Mouse (Mus musculus): Measurements from ENCODE around the gene Allc. TPM values are rescaled to one million over a fixed set of nuclear protein-coding genes. Genes with fewer than 3 reads are reported as not detected.

Allc gene
- polyA plus RNA-seq, 1 experiment from 2014 or later, result not detected

- 81% methylated on average over 3 of the region's 3 CpGs for WGBS
Measured at GRCm38 (mm10) chr12:28578147-28578546, 4.2 kb downstream of the Allc start.

GRCm38 (mm10) chr12:28575366-28576070 is 6.8 kb downstream of the Allc start:
- no peak for ATAC-seq
- Histone ChIP-seq H3K4me3 (no peak overlapping the region), H3K27me3 (no peaks in the 10 kb centered on the region), H3K9me3 (replicated peaks) (no peaks in the 10 kb centered on the region; the same call in 1 of the 2 replicates), H3K9ac (no peak overlapping the region), H3K36me3 (ENCODE audit: poor library complexity, severe bottlenecking) (no peaks in the 10 kb centered on the region), H3K4me2 (no peak overlapping the region), H3K27ac (no peak overlapping the region), H3K4me1 (no peaks in the 10 kb centered on the region)
- WGBS, result 78% methylated on average over 6 of the region's 6 CpGs

More at GRCm38 (mm10) chr12:28578147-28578546, 4.2 kb downstream of the Allc start:
- no peaks in the 10 kb centered on the region for H3K36me3 ChIP-seq (ENCODE audit: poor library complexity, severe bottlenecking)
- peak overlapping the region; percentile 61; the same call in 1 of the 2 replicates for H3K27ac ChIP-seq
- H3K4me1 ChIP-seq, result no peaks in the 10 kb centered on the region
- no peak overlapping the region for H3K9ac ChIP-seq
- H3K4me2 ChIP-seq, result no peak overlapping the region
- H3K9me3 ChIP-seq (replicated peaks), result no peaks in the 10 kb centered on the region; the same call in 1 of the 2 replicates
- H3K27me3 ChIP-seq, result no peaks in the 10 kb centered on the region
- peak; percentile 48; the same call in 1 of the 2 replicates for ATAC-seq
- no peak overlapping the region for H3K4me3 ChIP-seq

- H3K27ac ChIP-seq, result no peak overlapping the region
- no peaks in the 10 kb centered on the region for H3K4me1 ChIP-seq
- no peaks in the 10 kb centered on the region for H3K36me3 ChIP-seq (ENCODE audit: poor library complexity, severe bottlenecking)
- no peak for ATAC-seq
- H3K9ac ChIP-seq, result no peak overlapping the region
- no peak overlapping the region for H3K4me3 ChIP-seq
- H3K27me3 ChIP-seq, result no peaks in the 10 kb centered on the region
- no peaks in the 10 kb centered on the region for H3K9me3 ChIP-seq (replicated peaks)
- H3K4me2 ChIP-seq, result no peak overlapping the region
- 88% methylated on average over 2 of the region's 2 CpGs for WGBS
Measured at GRCm38 (mm10) chr12:28572241-28572640, 10.1 kb downstream of the Allc start.

GRCm38 (mm10) chr12:28552299-28552698 is 30.0 kb downstream of the Allc start, which contains the start of gene Dcdc2c:
TSS of gene Dcdc2c (minus strand) at chr12:28552399.
- H3K4me2 ChIP-seq, result no peak within 1 kb of the TSS
- 85% methylated on average over 15 of the region's 15 CpGs for WGBS

GRCm38 (mm10) chr12:28551775-28552174 is 30.5 kb downstream of the Allc start:
- H3K9ac ChIP-seq, result no peak overlapping the region
- no peak for ATAC-seq
- no peaks in the 10 kb centered on the region for H3K36me3 ChIP-seq (ENCODE audit: poor library complexity, severe bottlenecking)
- no peak overlapping the region for H3K4me2 ChIP-seq
- H3K4me1 ChIP-seq, result no peaks in the 10 kb centered on the region
- H3K27me3 ChIP-seq, result no peaks in the 10 kb centered on the region
- no peaks in the 10 kb centered on the region for H3K9me3 ChIP-seq (replicated peaks)
- H3K27ac ChIP-seq, result no peak overlapping the region
- 76% methylated on average over 18 of the region's 18 CpGs for WGBS
- no peak overlapping the region for H3K4me3 ChIP-seq

More at GRCm38 (mm10) chr12:28552299-28552698, 30.0 kb downstream of the Allc start, which contains the start of gene Dcdc2c:
- no peaks in the 10 kb centered on the region for H3K36me3 ChIP-seq (ENCODE audit: poor library complexity, severe bottlenecking)
- no peaks in the 10 kb centered on the region for H3K27me3 ChIP-seq
- ATAC-seq, result no peak
- no peaks in the 10 kb centered on the region for H3K9me3 ChIP-seq (replicated peaks)
- H3K4me3 ChIP-seq, result no peak within 1 kb of the TSS
- H3K4me1 ChIP-seq, result no peaks in the 10 kb centered on the region
- H3K27ac ChIP-seq, result no peak within 1 kb of the TSS
- no peak within 1 kb of the TSS for H3K9ac ChIP-seq

GRCm38 (mm10) chr12:28548887-28549286 is 33.4 kb downstream of the Allc start:
- no peaks in the 10 kb centered on the region for H3K36me3 ChIP-seq (ENCODE audit: poor library complexity, severe bottlenecking)
- no peaks in the 10 kb centered on the region for H3K4me1 ChIP-seq
- ATAC-seq, result no peak
- H3K4me3 ChIP-seq, result no peak overlapping the region
- H3K27ac ChIP-seq, result no peak overlapping the region
- no peak overlapping the region for H3K9ac ChIP-seq
- 68% methylated on average over 4 of the region's 4 CpGs for WGBS
- H3K27me3 ChIP-seq, result no peaks in the 10 kb centered on the region
- no peak overlapping the region for H3K4me2 ChIP-seq
- no peaks in the 10 kb centered on the region for H3K9me3 ChIP-seq (replicated peaks)

- no peak overlapping the region for H3K27ac ChIP-seq
- no peaks in the 10 kb centered on the region for H3K9me3 ChIP-seq (replicated peaks)
- no peak overlapping the region for H3K4me3 ChIP-seq
- no peak overlapping the region for H3K9ac ChIP-seq
- WGBS, result 60% methylated on average over 1 of the region's 1 CpGs
- no peaks in the 10 kb centered on the region for H3K27me3 ChIP-seq
- no peak overlapping the region for H3K4me2 ChIP-seq
- no peaks in the 10 kb centered on the region for H3K36me3 ChIP-seq (ENCODE audit: poor library complexity, severe bottlenecking)
- no peak for ATAC-seq
- no peaks in the 10 kb centered on the region for H3K4me1 ChIP-seq
Measured at GRCm38 (mm10) chr12:28514264-28514775, 68.0 kb downstream of the Allc start.

- H3K4me1 ChIP-seq, result no peaks in the 10 kb centered on the region
- no peak overlapping the region for H3K9ac ChIP-seq
- no peaks in the 10 kb centered on the region for H3K9me3 ChIP-seq (replicated peaks)
- H3K36me3 ChIP-seq (ENCODE audit: poor library complexity, severe bottlenecking), result no peaks in the 10 kb centered on the region
- no peaks in the 10 kb centered on the region for H3K27me3 ChIP-seq
- no peak overlapping the region for H3K4me3 ChIP-seq
- no peak overlapping the region for H3K27ac ChIP-seq
- ATAC-seq, result no peak
- H3K4me2 ChIP-seq, result no peak overlapping the region
- WGBS, result 56% methylated on average over 5 of the region's 5 CpGs
Measured at GRCm38 (mm10) chr12:28509699-28510280, 72.5 kb downstream of the Allc start.

Other genes starting within 250 kb of the Allc start
- not detected in 2 replicates for gene Dcdc2c, start 30.1 kb downstream of the Allc start, polyA plus RNA-seq (2015; fragmentation: Nextera tagmentation; extraction: Ambion mirVana)
- 0.18 and 0.40 TPM in 2 replicates for gene Colec11, start 40.9 kb upstream of the Allc start, polyA plus RNA-seq (2015; fragmentation: Nextera tagmentation; extraction: Ambion mirVana)
- gene Rps7, start 53.4 kb upstream of the Allc start, polyA plus RNA-seq (2015; fragmentation: Nextera tagmentation; extraction: Ambion mirVana), result 536 and 650 TPM in 2 replicates
- gene Rnaseh1, start 67.1 kb upstream of the Allc start, polyA plus RNA-seq (2015; fragmentation: Nextera tagmentation; extraction: Ambion mirVana), result 28.4 and 29.6 TPM in 2 replicates
- gene Adi1, start 92.7 kb upstream of the Allc start, polyA plus RNA-seq (2015; fragmentation: Nextera tagmentation; extraction: Ambion mirVana), result 42.2 and 44.6 TPM in 2 replicates
- 37.8 and 42.9 TPM in 2 replicates for gene Trappc12, start 167.9 kb upstream of the Allc start, polyA plus RNA-seq (2015; fragmentation: Nextera tagmentation; extraction: Ambion mirVana)
- gene Eipr1, start 169.3 kb upstream of the Allc start, polyA plus RNA-seq (2015; fragmentation: Nextera tagmentation; extraction: Ambion mirVana), result 56.6 and 66.1 TPM in 2 replicates